Mouse (Mus musculus): Measurements from ENCODE around the gene Ces2c.
"Not testable (repeated sequence)": the region's sequence is repeated elsewhere in the genome, so short reads cannot be mapped to it uniquely, and the experiment has no call there.

The Ces2c gene

DNA sequence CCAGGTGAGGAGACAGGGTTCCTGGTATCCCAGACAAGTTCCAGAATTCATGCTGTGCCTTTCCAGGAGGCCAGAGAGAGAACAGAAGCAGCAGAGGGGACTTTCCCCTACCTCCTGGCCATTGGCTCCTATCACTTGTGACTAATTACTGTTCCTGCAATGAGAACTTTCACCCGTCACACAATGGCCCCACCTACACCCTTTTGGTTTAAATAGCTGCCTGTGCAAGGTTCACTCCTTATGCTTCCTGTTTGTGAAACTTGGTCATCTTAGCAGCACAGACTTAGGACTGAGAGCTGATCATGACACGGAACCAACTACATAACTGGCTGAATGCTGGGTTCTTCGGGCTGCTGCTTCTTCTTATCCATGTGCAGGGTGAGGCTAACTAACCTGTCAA, at the start of gene Ces2c:
Gene Ces2c (plus strand): TSS at position 238 of the 400 bp plus-strand sequence.
- DNase-seq (ENCODE audit: low read depth, low spot score) = no peak

DNA sequence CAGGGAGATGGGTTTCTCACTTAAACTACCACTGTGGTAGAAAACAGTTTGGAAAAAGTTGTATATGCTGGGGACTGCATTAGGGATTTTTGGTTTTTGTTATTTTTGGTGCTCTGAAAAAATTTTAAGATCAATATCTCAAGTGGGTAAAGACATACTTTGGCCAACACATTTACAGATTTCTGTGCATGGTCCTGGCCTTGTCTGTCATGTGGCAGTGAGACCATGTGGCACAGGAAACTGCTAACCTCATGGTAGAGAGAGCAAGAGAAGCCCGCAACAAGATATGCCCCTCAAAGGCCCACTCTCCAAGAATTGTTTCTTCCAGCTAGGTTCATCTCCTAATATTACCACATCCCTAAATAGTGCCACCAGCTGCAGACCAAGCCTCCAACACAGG, 47.5 kb upstream of the Ces2c start:
- DNase-seq (ENCODE audit: low read depth, low spot score) = no peak

- DNase-seq (ENCODE audit: low read depth, low spot score) = no peak
Measured at GRCm38 (mm10) chr8:104806127-104806526, 40.7 kb upstream of the Ces2c start.

DNA sequence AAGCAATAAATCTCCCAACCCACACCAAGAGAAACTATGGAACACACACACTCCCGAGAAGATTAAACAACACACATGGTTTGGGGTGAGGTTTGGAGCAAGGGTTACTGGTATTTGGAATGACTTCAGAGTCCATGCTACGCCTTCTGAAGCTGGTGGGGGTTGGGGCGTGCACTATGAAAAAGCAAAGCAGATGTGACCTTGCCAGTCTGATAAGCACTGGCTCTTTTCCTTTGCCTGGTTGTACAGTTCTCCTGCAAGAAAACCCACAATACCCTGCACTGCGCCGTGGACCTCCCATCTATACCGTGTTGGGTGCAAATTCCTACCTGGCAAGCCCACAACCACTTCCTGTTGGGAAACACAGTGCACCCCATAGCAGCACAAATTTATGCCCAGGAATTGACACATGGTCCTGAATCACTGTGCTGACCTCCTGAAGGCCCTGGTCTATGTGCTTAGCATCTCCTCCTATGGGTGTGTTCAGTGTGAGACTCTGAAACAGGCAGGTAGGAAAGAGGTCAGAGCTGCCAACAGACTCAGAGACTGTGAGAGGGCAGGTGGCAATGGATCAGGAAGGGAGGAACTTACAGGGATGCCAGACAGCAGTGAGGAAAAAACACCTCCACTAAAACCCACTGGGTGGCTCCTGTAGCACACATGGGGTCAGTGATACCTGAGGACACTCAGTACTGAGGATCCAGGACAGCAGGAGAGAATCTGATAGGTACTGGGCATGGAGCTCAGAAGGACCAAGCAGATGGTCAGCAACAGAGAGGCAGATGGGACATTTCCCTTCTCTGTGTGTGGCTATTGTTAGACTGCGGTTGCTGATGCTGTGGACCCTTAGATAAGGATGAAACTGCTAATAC, 38.1 kb upstream of the Ces2c start:
- DNase-seq (ENCODE audit: low read depth, low spot score) = no peak

DNA sequence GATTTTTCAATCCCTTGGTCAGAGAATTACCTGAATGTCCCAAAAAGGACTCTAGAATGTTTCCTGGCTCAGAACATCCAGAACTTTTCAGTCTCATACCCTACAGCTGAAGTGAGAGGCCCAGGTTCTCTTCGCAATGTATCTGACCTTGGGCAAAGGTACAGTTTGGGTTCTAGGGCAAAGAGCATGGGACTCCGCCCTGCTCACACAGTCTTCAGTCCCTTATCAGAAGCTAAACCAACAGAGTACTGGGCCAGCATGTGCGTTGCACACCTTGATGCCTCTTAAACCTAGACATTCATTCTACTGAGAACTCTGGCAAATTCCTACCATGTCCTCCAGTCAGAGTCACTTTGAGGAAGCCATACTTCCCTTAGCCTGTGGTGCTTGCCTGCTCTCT, 37.4 kb upstream of the Ces2c start:
- no peak for DNase-seq (ENCODE audit: low read depth, low spot score)

DNA sequence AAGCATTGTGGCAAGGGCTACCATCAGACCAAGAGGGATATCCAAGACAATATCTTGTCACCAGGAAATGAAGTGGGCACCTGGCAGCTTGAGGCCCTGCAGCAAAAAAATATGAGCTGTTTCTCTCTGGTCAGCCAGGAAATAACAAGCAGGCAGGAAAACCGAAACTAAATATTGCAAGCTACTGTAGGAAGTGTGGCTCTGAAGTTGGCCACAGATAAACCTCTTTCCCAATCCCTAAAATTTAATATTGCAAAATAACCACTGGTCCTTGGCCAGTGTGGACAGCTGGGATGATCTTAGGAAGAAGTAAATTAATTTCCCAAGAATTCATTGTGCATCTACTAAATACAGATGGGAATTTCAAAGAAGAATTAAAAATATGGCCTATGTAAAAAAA, 20.0 kb upstream of the Ces2c start:
- DNase-seq (ENCODE audit: low read depth, low spot score) = no peak

- DNase-seq (ENCODE audit: low read depth, low spot score) = no peak
Measured at GRCm38 (mm10) chr8:104828221-104828620, 18.6 kb upstream of the Ces2c start.

DNA sequence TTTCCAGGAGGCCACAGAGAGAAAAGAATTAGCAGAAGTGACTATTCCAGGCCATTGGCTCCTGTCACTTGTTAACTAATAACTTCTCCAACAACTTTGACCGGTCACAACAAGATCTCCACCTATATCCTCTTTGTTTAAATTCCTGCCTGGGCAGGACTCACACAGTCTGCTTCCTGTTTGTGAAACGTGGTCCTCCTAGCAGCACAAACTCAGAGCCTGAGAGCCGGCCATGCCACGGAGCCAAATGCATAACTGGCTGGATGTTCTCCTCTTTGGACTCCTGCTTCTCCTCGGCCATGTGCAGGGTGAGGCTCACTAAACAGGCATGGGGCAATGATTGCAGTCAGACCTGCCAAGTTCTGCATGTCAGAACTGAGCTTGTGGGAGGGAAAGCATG, 15.4 kb upstream of the Ces2c start, which contains the start of gene Ces2b:
Gene Ces2b (plus strand): TSS at position 133 of the 400 bp plus-strand sequence.
- DNase-seq (ENCODE audit: low read depth, low spot score) = no peak

GRCm38 (mm10) chr8:104841360-104842078, 5.3 kb upstream of the Ces2c start:
- no peak for DNase-seq (ENCODE audit: low read depth, low spot score)

DNA sequence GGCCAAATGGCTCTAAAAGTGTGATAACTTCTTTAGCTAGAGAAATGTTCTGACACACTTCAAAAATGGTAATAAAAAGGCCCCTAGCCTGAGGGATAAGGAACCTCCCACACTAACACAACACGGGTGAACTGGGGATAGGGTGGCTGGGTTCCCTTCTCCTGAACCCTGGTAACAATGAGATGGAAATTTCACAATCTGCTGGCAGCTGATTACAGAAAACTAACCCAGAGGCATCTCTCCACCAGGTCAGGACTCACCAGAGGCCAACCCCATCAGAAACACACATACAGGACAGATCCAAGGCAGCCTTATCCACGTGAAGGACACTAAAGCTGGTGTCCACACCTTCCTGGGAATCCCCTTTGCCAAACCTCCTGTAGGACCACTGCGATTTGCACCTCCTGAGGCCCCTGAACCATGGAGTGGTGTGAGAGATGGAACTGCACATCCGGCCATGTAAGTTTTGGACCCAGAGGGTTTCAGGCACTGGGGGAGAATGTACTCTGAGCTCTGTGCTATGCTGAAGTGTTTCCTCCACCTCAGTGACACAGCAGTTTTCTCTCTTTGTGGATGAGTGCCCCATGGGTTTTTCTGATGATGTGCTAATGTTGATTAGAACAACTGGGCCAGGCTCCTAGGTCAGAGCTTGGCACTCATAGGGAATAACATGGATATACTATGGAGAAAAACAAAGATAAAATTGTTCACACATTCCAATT, 1.0 kb downstream of the Ces2c start:
- DNase-seq (ENCODE audit: low read depth, low spot score) = no peak

- DNase-seq (ENCODE audit: low read depth, low spot score) = not testable (repeated sequence)
Measured at GRCm38 (mm10) chr8:104866844-104867531, 20.1 kb downstream of the Ces2c start.

GRCm38 (mm10) chr8:104868876-104869275, 22.0 kb downstream of the Ces2c start:
- DNase-seq (ENCODE audit: low read depth, low spot score) = not testable (repeated sequence)

DNA sequence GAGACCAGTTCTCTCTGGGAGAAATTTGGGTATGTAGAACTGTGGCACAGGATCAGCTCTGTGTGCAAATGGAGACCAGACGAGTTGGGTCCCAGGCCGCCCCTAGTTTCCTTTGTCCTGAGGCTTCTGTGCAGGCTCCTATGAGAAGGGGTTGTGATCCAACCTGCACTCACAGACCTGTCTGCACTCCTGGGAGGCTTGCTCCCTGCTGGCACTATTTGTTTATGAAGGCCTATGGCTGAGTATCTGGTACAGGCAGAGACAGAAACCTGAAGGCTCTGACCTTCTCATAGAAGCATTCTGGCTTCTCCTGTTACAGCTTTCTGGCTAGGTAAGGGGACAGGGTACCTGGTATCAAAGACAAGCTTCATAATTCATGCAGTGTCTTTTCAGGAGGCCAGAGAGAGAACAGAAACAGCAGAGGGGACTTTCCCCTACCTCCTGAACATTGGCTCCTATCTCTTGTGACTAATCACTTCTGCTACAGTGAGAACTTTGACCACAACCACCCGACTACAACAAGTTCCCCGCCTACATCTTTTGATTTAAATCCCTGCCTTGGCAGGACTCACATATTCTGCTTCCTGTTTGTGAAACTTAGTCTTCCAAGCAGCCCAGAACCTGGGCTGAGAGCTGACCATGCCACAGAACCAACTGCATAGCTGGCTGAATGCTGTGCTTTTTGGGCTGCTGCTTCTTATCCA, 39.5 kb downstream of the Ces2c start:
- not testable (repeated sequence) for DNase-seq (ENCODE audit: low read depth, low spot score)

DNA sequence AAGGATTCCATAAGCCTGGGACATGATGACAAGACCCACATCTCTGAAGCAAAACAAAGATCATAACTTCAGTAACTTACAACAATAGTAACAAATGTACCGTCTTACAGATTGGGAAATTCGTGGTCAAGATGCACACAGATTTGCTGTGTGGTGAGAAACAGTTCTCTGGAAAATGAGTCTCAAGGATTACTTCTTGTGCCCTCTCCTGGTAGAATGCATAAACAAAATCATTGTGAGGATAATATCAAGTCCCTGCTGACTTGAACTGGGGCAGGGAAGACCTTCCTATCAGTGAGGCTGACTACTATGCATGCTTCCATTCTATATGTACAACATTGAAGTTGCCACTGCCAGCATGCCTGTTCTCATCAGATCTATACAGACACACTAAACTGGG, 54.9 kb downstream of the Ces2c start:
- DNase-seq (ENCODE audit: low read depth, low spot score) = no peak

All from R1 (cell line).